Mouse (Mus musculus) C2C12 (cell line): ENCODE data around the gene Gm20390. TPM values are rescaled to one million over a fixed set of nuclear protein-coding genes. Genes with fewer than 3 reads are reported as not detected.
A peak's percentile ranks its signal among the peaks of the same experiment; 100 is the strongest.

Experiments used
- H3K27me3 ChIP-seq: one replicate; pipeline ENCODE4 v1.6.1; 2011; ENCODE audit not compliant: control insufficient read depth, insufficient read depth, insufficient read length
- H3K36me3 ChIP-seq: one replicate; pipeline ENCODE4 v1.6.1; 2011; ENCODE audit not compliant: control insufficient read depth, insufficient read depth
- H3K4me3 ChIP-seq: one replicate; pipeline ENCODE4 v1.5.1; 2011; ENCODE audit warnings: mild to moderate bottlenecking, control low read depth; ENCODE audit not compliant: poor library complexity, insufficient read depth, severe bottlenecking
- H3K79me2 ChIP-seq: one replicate; pipeline ENCODE4 v1.6.1; 2011; ENCODE audit not compliant: control insufficient read depth, insufficient read depth
- H3K79me3 ChIP-seq: one replicate; pipeline ENCODE4 v1.6.1; 2011; ENCODE audit warnings: low read depth, control low read depth
- H3ac ChIP-seq: one replicate; pipeline ENCODE3; 2011; ENCODE audit warnings: low read depth; ENCODE audit not compliant: control insufficient read depth, insufficient read length
- CEBPB ChIP-seq: IDR thresholded peaks from one replicate; pipeline ENCODE4 v1.6.1; 2011; ENCODE audit warnings: low read depth, mild to moderate bottlenecking, control low read depth, moderate library complexity
- CTCF ChIP-seq: IDR thresholded peaks from one replicate; pipeline ENCODE4 v1.5.1; 2011; ENCODE audit not compliant: control insufficient read depth, insufficient read depth, insufficient read length
- FOSL1 ChIP-seq: IDR thresholded peaks from one replicate; pipeline ENCODE4 v1.8.0; 2011; ENCODE audit warnings: mild to moderate bottlenecking, low read length; ENCODE audit not compliant: poor library complexity, insufficient read depth, severe bottlenecking
- MAX ChIP-seq: IDR thresholded peaks from one replicate; pipeline ENCODE4 v1.6.1; 2011; ENCODE audit warnings: mild to moderate bottlenecking, control low read depth
- MYOD1 ChIP-seq: IDR thresholded peaks from one replicate; pipeline ENCODE4 v1.6.1; 2011; ENCODE audit warnings: low read depth; ENCODE audit not compliant: control insufficient read depth, insufficient read length
- MYOG ChIP-seq: IDR thresholded peaks from one replicate; pipeline ENCODE4 v1.6.1; 2011; ENCODE audit not compliant: control insufficient read depth, insufficient read length; ENCODE audit errors: extremely low read depth
- USF1 ChIP-seq: IDR thresholded peaks from one replicate; pipeline ENCODE4 v1.6.1; 2011; ENCODE audit warnings: low read depth, mild to moderate bottlenecking, control low read depth, moderate library complexity
- polyA plus RNA-seq: library from polyadenylated mRNA; unstranded; fragments of >200 nt; fragmentation: generic; extraction: Trizol; gene quantifications from one replicate; pipeline ENCODE4 v1.2.1, GENCODE M21; 2012; ENCODE audit warnings: missing spikeins

Gene Gm20390
- polyA plus RNA-seq, 1 experiment, result 578 TPM

DNA sequence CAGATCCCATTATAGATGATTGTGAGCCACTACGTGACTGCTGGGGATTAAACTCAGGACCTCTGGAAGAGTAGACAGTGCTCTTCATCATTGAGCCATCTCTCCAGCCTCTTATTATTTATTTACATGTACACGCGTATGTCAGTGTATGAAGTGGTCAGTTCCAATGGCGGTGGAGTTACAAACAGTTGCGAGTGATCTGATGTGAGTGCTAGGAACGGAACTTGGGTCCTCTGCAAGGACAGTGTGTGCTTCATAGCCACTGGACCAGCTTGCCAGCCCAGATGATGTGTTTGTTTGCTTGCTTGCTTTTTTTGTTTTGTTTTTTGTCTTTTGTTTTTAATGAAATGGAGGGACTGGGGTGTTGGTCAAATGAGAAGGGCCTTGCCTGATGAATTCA, 1.1 kb upstream of the Gm20390 start:
- peaks cover 24% of the 10 kb centered on the region for H3K36me3 ChIP-seq
- no peak for TF ChIP-seq USF1
- no peaks in the 10 kb centered on the region for H3K27me3 ChIP-seq
- H3ac ChIP-seq, result no peak overlapping the region
- peaks cover 34% of the 10 kb centered on the region for H3K79me3 ChIP-seq
- H3K79me2 ChIP-seq, result peaks cover 40% of the 10 kb centered on the region
- no peak overlapping the region for H3K4me3 ChIP-seq

DNA sequence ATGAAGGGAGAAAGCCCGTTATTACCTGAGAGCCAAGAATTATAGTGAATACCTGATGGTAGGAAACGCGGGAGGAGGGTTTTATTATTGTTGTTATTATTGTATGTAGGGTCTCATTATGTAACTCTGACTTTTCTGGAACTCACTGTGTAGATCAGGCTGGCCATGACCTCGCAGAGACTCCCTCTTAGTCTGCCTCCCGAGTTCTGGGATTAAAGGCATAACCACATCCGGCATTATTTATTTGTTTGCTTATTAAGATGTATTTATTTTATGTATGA, 695 bp upstream of the Gm20390 start:
- TF ChIP-seq MYOG (no peak), MYOD1 (no peak), CTCF (no peak), USF1 (no peak)
- Histone ChIP-seq H3ac (no peak overlapping the region), H3K36me3 (peaks cover 28% of the 10 kb centered on the region), H3K79me2 (peaks cover 43% of the 10 kb centered on the region), H3K4me3 (no peak overlapping the region), H3K27me3 (no peaks in the 10 kb centered on the region), H3K79me3 (peaks cover 38% of the 10 kb centered on the region)

DNA sequence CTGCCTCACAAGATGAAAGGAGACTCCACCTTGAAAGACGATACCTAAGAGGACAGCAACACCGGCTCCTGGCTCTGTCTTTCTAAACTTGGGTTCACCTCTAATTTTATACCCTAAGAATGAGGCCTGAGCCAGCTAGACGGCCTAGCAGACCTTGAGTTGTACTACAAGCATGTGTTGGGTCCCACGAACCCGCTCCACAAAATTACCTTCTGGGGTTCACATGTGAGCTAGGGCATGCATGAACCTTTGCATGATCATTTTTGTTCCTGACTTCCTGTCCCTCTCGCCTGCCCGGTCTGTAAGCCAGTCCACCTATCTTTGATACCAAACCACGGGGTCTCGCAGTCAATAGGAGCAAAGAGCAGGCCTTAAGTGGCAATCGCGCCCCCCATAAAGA, 712 bp downstream of the Gm20390 start:
- peaks cover 42% of the 10 kb centered on the region for H3K79me3 ChIP-seq
- peaks cover 57% of the 10 kb centered on the region for H3K79me2 ChIP-seq
- H3K36me3 ChIP-seq, result peaks cover 42% of the 10 kb centered on the region
- no peaks in the 10 kb centered on the region for H3K27me3 ChIP-seq
- peak overlapping the region; percentile 96 for H3ac ChIP-seq
- TF ChIP-seq MYOG, result no peak
- no peak for TF ChIP-seq MAX
- no peak for TF ChIP-seq USF1
- no peak for TF ChIP-seq MYOD1
- no peak for TF ChIP-seq FOSL1
- TF ChIP-seq CEBPB, result no peak
- TF ChIP-seq CTCF, result no peak
- peak overlapping the region; percentile 43 for H3K4me3 ChIP-seq

DNA sequence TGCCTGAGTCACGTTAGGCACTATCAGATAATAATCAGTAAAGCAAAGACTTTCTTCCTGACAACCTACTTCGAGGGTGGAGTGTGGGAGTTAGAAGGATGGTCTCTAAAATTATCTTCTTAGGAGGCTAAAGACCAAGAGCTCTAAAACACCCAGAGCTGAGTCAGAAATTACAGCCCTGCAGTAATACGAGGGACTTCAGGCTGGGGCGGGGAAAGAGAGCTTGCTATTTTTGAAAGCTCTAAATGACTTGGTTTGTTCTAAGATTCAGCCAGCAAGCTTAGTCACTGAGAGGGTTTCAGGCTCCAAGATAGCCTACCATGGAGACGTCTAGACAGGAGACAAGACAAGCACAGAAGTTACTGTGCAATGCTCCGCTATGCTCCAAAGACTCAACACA, 2.7 kb downstream of the Gm20390 start:
- Histone ChIP-seq H3K79me3 (peaks cover 50% of the 10 kb centered on the region), H3ac (no peak overlapping the region), H3K36me3 (peaks cover 60% of the 10 kb centered on the region), H3K79me2 (peaks cover 75% of the 10 kb centered on the region), H3K27me3 (no peaks in the 10 kb centered on the region), H3K4me3 (no peak overlapping the region)
- no peak for TF ChIP-seq MAX
- TF ChIP-seq MYOG, result no peak
- no peak for TF ChIP-seq MYOD1
- TF ChIP-seq CEBPB, result no peak
- no peak for TF ChIP-seq FOSL1
- no peak for TF ChIP-seq CTCF
- no peak for TF ChIP-seq USF1

DNA sequence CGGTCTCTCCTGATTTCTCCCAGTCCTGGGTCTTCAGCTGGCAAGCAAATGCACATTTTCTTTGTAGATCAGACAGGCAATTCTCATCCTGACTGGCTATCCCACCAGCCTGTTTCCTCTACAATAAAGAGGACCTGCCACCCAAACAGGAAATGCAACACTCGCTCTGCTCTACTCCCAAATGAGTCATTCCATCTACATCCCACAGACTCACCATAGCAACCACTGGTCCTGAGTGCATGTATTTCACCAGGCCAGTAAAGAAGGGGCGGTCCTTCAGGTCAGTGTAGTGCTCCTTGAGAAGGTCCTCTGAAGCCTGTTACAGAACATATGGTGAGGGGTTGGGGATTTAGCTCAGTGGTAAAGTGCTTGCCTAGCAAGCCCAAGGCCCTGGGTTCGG, 5.1 kb downstream of the Gm20390 start:
- Histone ChIP-seq H3K79me2 (peaks cover 74% of the 10 kb centered on the region), H3K4me3 (no peak overlapping the region), H3K36me3 (peaks cover 79% of the 10 kb centered on the region), H3K79me3 (peaks cover 50% of the 10 kb centered on the region), H3K27me3 (no peaks in the 10 kb centered on the region), H3ac (no peak overlapping the region)
- TF ChIP-seq CTCF (no peak), MAX (no peak), MYOG (no peak), FOSL1 (no peak), MYOD1 (no peak), CEBPB (no peak), USF1 (no peak)

DNA sequence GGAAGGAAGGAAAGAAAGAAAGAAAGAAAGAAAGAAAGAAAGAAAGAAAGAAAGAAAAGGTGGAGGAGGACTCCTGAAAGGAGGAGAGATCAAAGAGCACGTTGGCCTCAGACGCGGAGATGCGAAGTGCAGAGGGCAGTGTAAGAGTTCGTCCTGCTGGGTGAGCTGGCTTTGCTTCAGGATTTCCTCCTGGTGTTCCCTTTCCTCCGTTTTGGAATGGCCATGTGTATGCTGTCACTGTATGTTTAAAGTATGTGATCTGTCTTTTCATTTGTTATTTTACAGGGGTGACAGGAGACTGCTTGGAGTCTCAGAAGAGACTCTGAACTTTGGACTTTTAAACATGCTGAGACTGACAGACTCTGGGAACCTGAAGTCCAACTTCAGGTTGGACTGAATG, 6.6 kb downstream of the Gm20390 start:
- H3K27me3 ChIP-seq, result no peaks in the 10 kb centered on the region
- TF ChIP-seq MYOG (no peak), MAX (no peak), MYOD1 (no peak), FOSL1 (no peak), USF1 (no peak), CTCF (no peak), CEBPB (no peak)
- H3K36me3 ChIP-seq, result peaks cover 91% of the 10 kb centered on the region
- H3K4me3 ChIP-seq, result no peak overlapping the region
- peaks cover 59% of the 10 kb centered on the region for H3K79me2 ChIP-seq
- H3K79me3 ChIP-seq, result peaks cover 35% of the 10 kb centered on the region
- H3ac ChIP-seq, result no peak overlapping the region

- no peak for TF ChIP-seq MYOG
- TF ChIP-seq USF1, result no peak
- no peak for TF ChIP-seq FOSL1
- TF ChIP-seq MYOD1, result no peak
- TF ChIP-seq CEBPB, result no peak
- TF ChIP-seq CTCF, result no peak
- no peak for TF ChIP-seq MAX
- no peak overlapping the region for H3K4me3 ChIP-seq
- peaks cover 50% of the 10 kb centered on the region for H3K79me2 ChIP-seq
- H3ac ChIP-seq, result no peak overlapping the region
- H3K27me3 ChIP-seq, result no peaks in the 10 kb centered on the region
- peaks cover 70% of the 10 kb centered on the region for H3K36me3 ChIP-seq
- H3K79me3 ChIP-seq, result peaks cover 30% of the 10 kb centered on the region
Observed at GRCm38 (mm10) chr11:93957746-93958145, 10.3 kb downstream of the Gm20390 start.
